Mouse (Mus musculus) embryonic fibroblast, embryonic 13.5 days (primary cell): Measurements from ENCODE around the gene Nav2.

Source experiments
- CTCF ChIP-seq: IDR thresholded peaks from 2 replicates; pipeline ENCODE4 v1.5.1; 2011; ENCODE audit warnings: mild to moderate bottlenecking, control low read depth, low read length, moderate library complexity, borderline replicate concordance; ENCODE audit not compliant: insufficient read depth
- POLR2A ChIP-seq: IDR thresholded peaks from 2 replicates; pipeline ENCODE4 v1.6.1; 2011; ENCODE audit warnings: low read depth, mild to moderate bottlenecking, control low read depth, low read length, moderate library complexity

GRCm38 (mm10) chr7:49235821-49236220 is 327.3 kb downstream of the Nav2 start:
- no peak for TF ChIP-seq CTCF
- no peak for TF ChIP-seq POLR2A
